Mouse (Mus musculus) liver, embryonic 18 days (tissue): ENCODE results near the gene Gm2564. TPM values are rescaled to one million over a fixed set of nuclear protein-coding genes. Genes with fewer than 3 reads are reported as not detected.

Experiments
- polyA plus RNA-seq: library from polyadenylated mRNA; depleted of rRNA; stranded (reverse); fragments of >200 nt; gene quantifications from 2 replicates; pipeline ENCODE4 v1.2.3, GENCODE M21; 2012; rRNA removed

The Gm2564 gene
- polyA plus RNA-seq, result 0.10 TPM in 1 of 2 replicates, not detected in the other

DNA sequence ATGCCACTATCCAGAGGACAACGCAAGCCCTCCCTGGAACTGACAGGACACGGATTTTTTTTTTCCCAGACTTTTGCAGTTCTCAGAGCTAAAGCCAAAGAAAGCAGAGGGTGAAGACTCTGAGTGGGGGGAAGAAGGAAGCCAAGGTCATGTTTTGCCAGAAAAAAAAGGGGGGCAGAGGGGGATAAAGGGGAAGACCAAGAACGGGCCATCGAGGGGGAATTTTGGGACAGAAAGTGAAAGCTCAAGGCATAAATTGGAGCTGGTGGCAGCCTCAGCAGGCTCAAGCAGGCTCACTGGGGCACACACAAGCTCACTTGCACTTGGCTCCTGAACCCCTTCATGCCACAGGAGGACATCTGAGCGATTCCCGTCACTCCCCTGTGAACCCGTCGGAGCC is at the start of gene Gm2564:
TSS of gene Gm2564 (plus strand) at position 301 of the 400 bp plus-strand sequence.

GRCm38 (mm10) chr4:42611895-42612294 is 17.6 kb upstream of the Gm2564 start, which contains the start of gene Gm10591:
Gene Gm10591 (plus strand): TSS chr4:42612195.

DNA sequence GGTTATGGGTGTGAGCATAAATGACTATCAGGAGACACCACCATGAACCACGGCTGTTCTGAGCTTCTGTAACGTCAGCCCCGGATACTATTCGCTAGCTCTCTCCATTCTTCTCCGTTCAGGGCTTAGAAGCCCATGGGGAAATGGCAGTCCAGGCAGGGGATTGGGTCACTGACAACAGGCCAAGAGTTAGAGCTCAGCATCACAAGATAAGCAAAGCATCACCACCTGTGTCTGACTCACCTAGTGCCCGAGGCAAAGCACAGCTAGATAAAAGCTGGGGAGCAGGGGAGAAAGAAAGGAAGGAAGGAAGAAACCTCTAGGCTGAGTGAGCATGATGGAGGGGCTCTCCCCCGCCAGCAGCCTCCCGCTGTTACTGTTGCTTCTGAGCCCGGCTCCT is 25.4 kb downstream of the Gm2564 start, which contains the start of gene Ccl27b:
TSS of gene Ccl27b (plus strand) at position 301 of the 400 bp plus-strand sequence.

GRCm38 (mm10) chr4:42661793-42662192 is 32.3 kb downstream of the Gm2564 start, which contains the start of gene Il11ra2:
Gene Il11ra2 (minus strand): TSS chr4:42661893.

Other genes with a start within 250 kb of the Gm2564 start
- not detected in 2 replicates for gene Gm21586, start 190.3 kb upstream of the Gm2564 start, polyA plus RNA-seq
- 0.02 and 0.06 TPM in 2 replicates for gene Gm2163, start 163.0 kb upstream of the Gm2564 start, polyA plus RNA-seq
- gene Fam205a2, start 101.5 kb upstream of the Gm2564 start, polyA plus RNA-seq, result not detected in 2 replicates
- not detected in 2 replicates for gene Gm10591, start 17.5 kb upstream of the Gm2564 start, polyA plus RNA-seq
- not detected in 2 replicates for gene Ccl27b, start 25.5 kb downstream of the Gm2564 start, polyA plus RNA-seq
- gene Il11ra2, start 32.2 kb downstream of the Gm2564 start, polyA plus RNA-seq, result not detected in 2 replicates
- not detected in 2 replicates for gene 4930578G10Rik, start 105.8 kb downstream of the Gm2564 start, polyA plus RNA-seq
- gene Ccl19, start 126.9 kb downstream of the Gm2564 start, polyA plus RNA-seq, result 0.07 and 0.09 TPM in 2 replicates
- gene Ccl21a, start 144.3 kb downstream of the Gm2564 start, polyA plus RNA-seq, result 0.25 and 0.67 TPM in 2 replicates
- 0.11 and 0.14 TPM in 2 replicates for gene Fam205a1, start 224.2 kb downstream of the Gm2564 start, polyA plus RNA-seq
- gene Gm12394, start 227.1 kb downstream of the Gm2564 start, polyA plus RNA-seq, result not detected in 2 replicates
- gene Fam205c, start 244.5 kb downstream of the Gm2564 start, polyA plus RNA-seq, result 0.02 TPM in 2 replicates